Mouse (Mus musculus) kidney, postnatal 36 days (tissue): ENCODE measurements around the gene Mtrex.

Source experiments
- DNase-seq, 2 experiments: peaks; one replicate each; pipeline ENCODE4 v3.0.0; 2021 to 2022; ENCODE audit warnings: mixed read lengths in 2 of 2

Mtrex gene

GRCm38 (mm10) chr13:112823236-112823910 lies 103.8 kb downstream of the Mtrex start:
- DNase-seq: no peak

GRCm38 (mm10) chr13:112822413-112822812 lies 104.8 kb downstream of the Mtrex start:
- no peak for DNase-seq

GRCm38 (mm10) chr13:112818125-112818524 lies 109.1 kb downstream of the Mtrex start:
- no peak for DNase-seq
